Mouse (Mus musculus) heart, adult 2 months (tissue): ENCODE data around the gene 2310009B15Rik. TPM values are rescaled to one million over a fixed set of nuclear protein-coding genes. Genes with fewer than 3 reads are reported as not detected.

Source experiments
- DNase-seq, 2 experiments: peaks; one replicate each; pipeline ENCODE4 v3.0.0; 2021
- H3K27ac ChIP-seq: fragments of 200-600 bp; 2 replicates; pipeline ENCODE4 v1.8.1; 2022
- H3K27me3 ChIP-seq: fragments of 200-500 bp; 2 replicates; pipeline ENCODE4 v1.6.1; 2012; ENCODE audit warnings: mild to moderate bottlenecking, low read length, inconsistent platforms, mixed read lengths; ENCODE audit not compliant: control insufficient read depth, insufficient read depth
- H3K36me3 ChIP-seq: fragments of 200-500 bp; 2 replicates; pipeline ENCODE4 v1.6.1; 2012; ENCODE audit warnings: low read length, inconsistent platforms; ENCODE audit not compliant: control insufficient read depth, insufficient read depth
- H3K4me1 ChIP-seq: fragments of 200-500 bp; 2 replicates; pipeline ENCODE4 v1.6.1; 2011; ENCODE audit warnings: low read length; ENCODE audit not compliant: control insufficient read depth, insufficient read depth
- H3K4me3 ChIP-seq: fragments of 200-600 bp; 2 replicates; pipeline ENCODE4 v1.8.1; 2022
- H3K79me2 ChIP-seq: fragments of 200-500 bp; replicated peaks from 2 replicates; pipeline ENCODE4 v1.6.1; 2012; ENCODE audit warnings: mild to moderate bottlenecking, inconsistent platforms, low read length, moderate library complexity, mixed read lengths; ENCODE audit not compliant: control insufficient read depth, insufficient read depth
- H3K9ac ChIP-seq: fragments of 200-500 bp; 2 replicates; pipeline ENCODE4 v1.6.1; 2012; ENCODE audit warnings: low read depth, mild to moderate bottlenecking, control low read depth, inconsistent platforms, low read length, mixed read lengths
- CTCF ChIP-seq: fragments of 200-600 bp; IDR thresholded peaks from 2 replicates; pipeline ENCODE4 v1.8.1; 2022; ENCODE audit warnings: antibody characterized with exemption, mild to moderate bottlenecking, moderate library complexity
- EP300 ChIP-seq: fragments of 200-500 bp; IDR thresholded peaks from 2 replicates; pipeline ENCODE4 v1.6.1; 2011; ENCODE audit warnings: low read depth, low read length, control low read depth; ENCODE audit not compliant: insufficient read depth
- POLR2A ChIP-seq: fragments of 200-500 bp; IDR thresholded peaks from 2 replicates; pipeline ENCODE4 v1.6.1; 2011; ENCODE audit warnings: mild to moderate bottlenecking, low read depth, low read length, control low read depth; ENCODE audit not compliant: insufficient read depth
- WGBS: fragments of 180-500 bp; shearing (Covaris S2); methylation state at CpG from one replicate; pipeline ENCODE4 v1.1.7; 2018; 5-methylcytosine and 5-hydroxymethylcytosine counted together
- intact Hi-C: fragments of 180-260 bp; cut with DNase I; formaldehyde crosslinking; loops from one replicate; pipeline ENCODE4 v1.15.1; 2025
- polyA plus RNA-seq: library from polyadenylated mRNA; depleted of rRNA; stranded (reverse); fragments of >200 nt; gene quantifications from 2 replicates; pipeline ENCODE4 v1.2.3, GENCODE M21; 2012
- total RNA-seq, 2 experiments: library from RNA; stranded (reverse); gene quantifications; 2 replicates each; pipeline ENCODE4 v1.2.3; 2021

The 2310009B15Rik gene
- total and polyA plus RNA-seq, 3 experiments = 8.0 to 13.1 (median 8.3) TPM

- H3K9ac ChIP-seq = no peak overlapping the region
- intact Hi-C loops = loop anchor here (10.0 kb wide), 1 partner anchor 583 kb away; the partner anchor contains the start of gene Zbtb41
- TF ChIP-seq POLR2A (no peak), EP300 (no peak), CTCF (no peak)
- no peaks in the 10 kb centered on the region for H3K36me3 ChIP-seq
- 13% methylated on average over 54 of the region's 54 CpGs for WGBS
- peaks cover 3% of the 10 kb centered on the region for H3K4me1 ChIP-seq
- DNase-seq = peak; percentile 64 to 74
- H3K79me2 ChIP-seq = no peaks in the 10 kb centered on the region
- H3K27ac ChIP-seq = no peak overlapping the region
- H3K4me3 ChIP-seq = peak overlapping the region; percentile 30
- peaks cover 48% of the 10 kb centered on the region for H3K27me3 ChIP-seq
Observed at GRCm38 (mm10) chr1:138841306-138842095, 15.2 kb downstream of the 2310009B15Rik start.

DNA sequence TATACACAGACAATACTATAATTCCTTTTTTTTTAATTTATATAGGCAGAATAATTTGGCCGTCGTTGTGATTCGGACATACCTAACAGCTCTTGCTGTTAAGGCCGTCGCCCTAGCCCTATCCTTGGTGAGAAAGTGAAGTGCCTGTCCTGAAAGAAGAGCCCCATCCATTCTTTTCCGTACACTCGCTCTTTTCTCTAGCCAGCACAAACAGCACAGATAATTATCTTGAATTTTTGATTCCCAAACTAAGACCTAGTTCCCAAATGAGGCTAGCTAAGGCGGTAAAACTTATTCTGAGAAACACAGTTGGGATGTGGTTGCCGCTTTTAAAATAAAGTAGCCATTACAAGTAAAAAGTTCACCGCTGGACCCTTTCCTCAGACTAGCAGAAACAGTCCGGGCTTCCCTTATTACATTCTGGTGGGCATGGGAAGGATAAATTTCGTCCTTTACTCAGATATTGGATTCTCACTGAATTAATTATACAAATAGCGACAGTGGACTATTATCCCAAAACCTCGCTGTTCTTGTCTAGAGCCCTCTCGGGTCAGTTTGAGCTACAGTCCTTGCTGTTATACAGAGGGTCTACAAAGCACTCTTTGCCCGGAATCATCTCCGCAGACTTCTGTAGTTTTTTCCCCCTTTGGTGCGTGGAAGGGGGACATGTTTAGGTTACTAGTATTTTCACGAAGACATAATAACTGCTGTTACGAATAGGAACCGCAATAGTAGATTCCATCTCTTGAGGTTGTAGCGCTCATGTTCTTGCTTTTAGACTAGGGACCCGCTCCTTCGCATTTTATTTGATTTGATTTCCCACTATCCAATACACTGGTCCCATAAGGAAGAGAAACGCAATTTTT is 16.0 kb downstream of the 2310009B15Rik start:
- Histone ChIP-seq H3K27me3 (peaks cover 45% of the 10 kb centered on the region), H3K27ac (no peak overlapping the region), H3K9ac (no peak overlapping the region), H3K4me1 (peaks cover 3% of the 10 kb centered on the region), H3K4me3 (peak overlapping the region; percentile 30; the same call in 1 of the 2 replicates), H3K36me3 (no peaks in the 10 kb centered on the region), H3K79me2 (no peaks in the 10 kb centered on the region)
- WGBS = 33% methylated on average over 25 of the region's 25 CpGs
- peak; percentile 22 to 41 for DNase-seq
- intact Hi-C loops = loop anchor here (10.0 kb wide), 1 partner anchor 584 kb away; the partner anchor contains the start of gene Zbtb41
- TF ChIP-seq EP300 (no peak), POLR2A (no peak), CTCF (no peak)

- H3K4me3 ChIP-seq = no peak overlapping the region
- intact Hi-C loops = loop anchor here (5.0 to 10.0 kb wide), 4 partner anchors 122 to 585 kb away; partner anchors contain the start of genes Dennd1b and Zbtb41
- no peaks in the 10 kb centered on the region for H3K79me2 ChIP-seq
- H3K9ac ChIP-seq = no peak overlapping the region
- H3K4me1 ChIP-seq = peaks cover 3% of the 10 kb centered on the region
- no peak for TF ChIP-seq POLR2A
- TF ChIP-seq EP300 = no peak
- no peak for TF ChIP-seq CTCF
- peaks cover 46% of the 10 kb centered on the region for H3K27me3 ChIP-seq
- H3K36me3 ChIP-seq = no peaks in the 10 kb centered on the region
- WGBS = 26% methylated on average over 16 of the region's 16 CpGs
- H3K27ac ChIP-seq = no peak overlapping the region
- peak in 1 of 2 experiments; percentile 26 for DNase-seq
Observed at GRCm38 (mm10) chr1:138839809-138840430, 16.7 kb downstream of the 2310009B15Rik start.

DNA sequence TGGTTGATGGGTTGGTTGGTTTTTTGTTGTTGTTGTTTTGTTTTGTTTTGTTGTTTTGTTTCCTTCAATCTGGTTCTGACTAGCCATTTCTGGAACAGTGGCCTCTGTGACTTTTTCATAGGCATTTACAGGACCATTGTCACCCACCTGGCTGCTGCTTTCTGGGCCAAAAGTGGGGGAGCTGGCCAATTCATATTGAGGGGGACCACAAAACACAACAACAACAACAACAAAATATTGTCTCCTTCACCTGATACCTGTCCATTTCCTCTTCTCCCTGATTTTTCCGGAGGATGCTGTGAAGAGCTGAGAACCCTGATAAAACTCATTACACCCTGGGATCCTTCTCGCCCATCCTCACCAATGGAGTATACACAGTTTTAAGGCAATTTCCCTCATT is 17.4 kb downstream of the 2310009B15Rik start:
- no peak for TF ChIP-seq EP300
- TF ChIP-seq CTCF = no peak
- no peak for TF ChIP-seq POLR2A
- peaks cover 46% of the 10 kb centered on the region for H3K27me3 ChIP-seq

GRCm38 (mm10) chr1:138837786-138838743 is 18.6 kb downstream of the 2310009B15Rik start:
- no peak overlapping the region for H3K4me3 ChIP-seq
- WGBS = 37% methylated on average over 27 of the region's 27 CpGs

More for the DNA sequence above, 17.4 kb downstream of the 2310009B15Rik start:
- no peak overlapping the region for H3K4me3 ChIP-seq
- intact Hi-C loops = loop anchor here (5.0 to 10.0 kb wide), 3 partner anchors 123 to 514 kb away; partner anchors contain the start of gene Dennd1b
- no peaks in the 10 kb centered on the region for H3K79me2 ChIP-seq
- no peak overlapping the region for H3K27ac ChIP-seq
- no peak overlapping the region for H3K9ac ChIP-seq
- H3K36me3 ChIP-seq = no peaks in the 10 kb centered on the region
- DNase-seq = no peak
- peaks cover 3% of the 10 kb centered on the region for H3K4me1 ChIP-seq
- 32% methylated on average over 2 of the region's 2 CpGs for WGBS

More at GRCm38 (mm10) chr1:138837786-138838743, 18.6 kb downstream of the 2310009B15Rik start:
- intact Hi-C loops = loop anchor here (2.0 to 10.0 kb wide), 5 partner anchors 17 to 513 kb away; partner anchors contain the start of gene Dennd1b
- Histone ChIP-seq H3K27ac (no peak overlapping the region), H3K9ac (no peak overlapping the region), H3K36me3 (no peaks in the 10 kb centered on the region), H3K79me2 (no peaks in the 10 kb centered on the region), H3K27me3 (peaks cover 36% of the 10 kb centered on the region), H3K4me1 (no peaks in the 10 kb centered on the region)
- TF ChIP-seq POLR2A (no peak), EP300 (no peak), CTCF (no peak)
- no peak for DNase-seq
